Mouse (Mus musculus) embryo, embryonic 10.5 days (tissue): ENCODE measurements around the gene Carm1.
"Not testable (repeated sequence)": the region's sequence is repeated elsewhere in the genome, so short reads cannot be mapped to it uniquely, and the experiment has no call there.

Experiments
- DNase-seq: peaks from one replicate; pipeline ENCODE4 v3.0.0-alpha.2; 2015; ENCODE audit warnings: low spot score

Gene Carm1

GRCm38 (mm10) chr9:21539981-21540753 is 6.5 kb upstream of the Carm1 start:
- no peak for DNase-seq

GRCm38 (mm10) chr9:21542001-21542400 is 4.7 kb upstream of the Carm1 start:
- DNase-seq: not testable (repeated sequence)

- no peak for DNase-seq
These were observed 1.3 kb upstream of the Carm1 start for GRCm38 (mm10) chr9:21545351-21545915.

GRCm38 (mm10) chr9:21545916-21546788 is 542 bp upstream of the Carm1 start:
- DNase-seq: peak; percentile 98

GRCm38 (mm10) chr9:21547075-21547941 is 614 bp downstream of the Carm1 start:
- DNase-seq: peak; percentile 70

GRCm38 (mm10) chr9:21551049-21551448 is 4.4 kb downstream of the Carm1 start:
- DNase-seq: no peak

GRCm38 (mm10) chr9:21553607-21554273 is 7.0 kb downstream of the Carm1 start:
- DNase-seq: no peak

GRCm38 (mm10) chr9:21555198-21555742 is 8.6 kb downstream of the Carm1 start:
- no peak for DNase-seq

GRCm38 (mm10) chr9:21556996-21557395 is 10.3 kb downstream of the Carm1 start:
- no peak for DNase-seq

- DNase-seq: no peak
These were observed 10.9 kb downstream of the Carm1 start for GRCm38 (mm10) chr9:21557556-21557955.

- no peak for DNase-seq
These were observed 11.7 kb downstream of the Carm1 start for GRCm38 (mm10) chr9:21558366-21558765.

- DNase-seq: no peak
These were observed 12.5 kb downstream of the Carm1 start for GRCm38 (mm10) chr9:21559151-21559550.

GRCm38 (mm10) chr9:21564420-21564819 is 17.7 kb downstream of the Carm1 start:
- DNase-seq: no peak

- no peak for DNase-seq
These were observed 18.4 kb downstream of the Carm1 start for GRCm38 (mm10) chr9:21565004-21565586.

- no peak for DNase-seq
These were observed 19.8 kb downstream of the Carm1 start for GRCm38 (mm10) chr9:21566538-21566937.

- no peak for DNase-seq
These were observed 20.4 kb downstream of the Carm1 start for GRCm38 (mm10) chr9:21567051-21567450.

- no peak for DNase-seq
These were observed 22.1 kb downstream of the Carm1 start for GRCm38 (mm10) chr9:21568657-21569255.

GRCm38 (mm10) chr9:21574012-21574801 is 27.5 kb downstream of the Carm1 start:
- no peak for DNase-seq

- no peak for DNase-seq
These were observed 28.6 kb downstream of the Carm1 start for GRCm38 (mm10) chr9:21575253-21575652.
